Mouse (Mus musculus): ENCODE data around the gene AC124502.3.

GRCm38 (mm10) chr19:5092083-5092482 lies 53.4 kb downstream of the AC124502.3 start:
- TF ChIP-seq CTCF (conservative IDR thresholded peaks at IDR 0.05; ENCODE audit: insufficient read depth, insufficient read length, low read depth, low read length) = no peak
- TF ChIP-seq POLR2A (IDR thresholded peaks at IDR 0.05; ENCODE audit: low read depth, low read length) = no peak
